Comparison of ENCODE assay signal across 7 mouse cellular contexts in genomic region chr7:143295356-143296000, GRCm38 (mm10).
DNase-seq lines count a peak whose midpoint lies in the region; ATAC-seq and TF ChIP-seq lines count a peak whose summit lies in the region.

No protein-coding gene starts in this region.

- H3K4me1 ChIP-seq in CH12.LX (ENCODE audit: control insufficient read depth in 1 of 2, insufficient read depth in 2 of 2) = peaks cover 1 to 21% of the 10 kb centered on the region in 2 experiments; a peak in 3 of 4 replicates
- H3K4me1 ChIP-seq in embryonic facial prominence, embryonic 15.5 days = peaks cover 24% of the 10 kb centered on the region
- no peaks in the 10 kb centered on the region for H3K4me1 ChIP-seq in hindbrain, embryonic 11.5 days (replicated peaks; ENCODE audit: control insufficient read depth, insufficient read depth, low read length)

- intact Hi-C loops in left cerebral cortex, postnatal 36 days (cut with DNase I) = no loop called here

- H3K36me3 ChIP-seq in CH12.LX (replicated peaks in 1 of 2; ENCODE audit: control insufficient read depth in 1 of 2, insufficient read depth in 1 of 2, low read length in 1 of 2) = peaks cover 6 to 10% of the 10 kb centered on the region in 2 experiments
- H3K36me3 ChIP-seq in embryonic facial prominence, embryonic 15.5 days = no peaks in the 10 kb centered on the region
- no peaks in the 10 kb centered on the region for H3K36me3 ChIP-seq in hindbrain, embryonic 11.5 days (ENCODE audit: control insufficient read depth, insufficient read depth, low read length)

- 49% methylated on average over 47 of the region's 47 CpGs for WGBS in embryonic facial prominence, embryonic 15.5 days
- 51% methylated on average over 47 of the region's 47 CpGs for WGBS in hindbrain, embryonic 11.5 days

- H3K27ac ChIP-seq in CH12.LX (ENCODE audit: insufficient read depth, low read depth) = peak overlapping the region; percentile 51
- H3K27ac ChIP-seq in embryonic facial prominence, embryonic 15.5 days (replicated peaks) = peak overlapping the region; percentile 85
- peak overlapping the region; percentile 37; the same call in 1 of the 2 replicates for H3K27ac ChIP-seq in hindbrain, embryonic 11.5 days (ENCODE audit: low read depth, low read length)

- in situ Hi-C loops in CH12.LX (cut with MboI; ENCODE audit: low pct_ligation_motif_present, low pct_unique_long_range_greater_than_20kb, low sequenced_read_pairs) = no loop called here

- no peak for TF ChIP-seq CTCF in CH12.LX (conservative IDR thresholded peaks at IDR 0.05 in 1 of 2, IDR thresholded peaks at IDR 0.05 in 1 of 2; ENCODE audit: low read depth in 2 of 2, low read length in 2 of 2)

- H3K79me2 ChIP-seq in CH12.LX (replicated peaks; ENCODE audit: control insufficient read depth, extremely low read depth, insufficient read depth, poor library complexity, severe bottlenecking) = peaks cover 45% of the 10 kb centered on the region

- H3K27me3 ChIP-seq in CH12.LX (replicated peaks) = no peaks in the 10 kb centered on the region
- H3K27me3 ChIP-seq in embryonic facial prominence, embryonic 15.5 days = no peaks in the 10 kb centered on the region
- no peaks in the 10 kb centered on the region for H3K27me3 ChIP-seq in hindbrain, embryonic 11.5 days (ENCODE audit: control insufficient read depth, insufficient read depth, low read length)

- ATAC-seq in embryonic facial prominence, embryonic 15.5 days (ENCODE audit: insufficient number of reproducible peaks, low FRiP score, low TSS enrichment, low read depth) = no peak
- ATAC-seq in hindbrain, embryonic 11.5 days (ENCODE audit: low FRiP score) = no peak
- peak; percentile 32 for ATAC-seq in megakaryocyte progenitor cell, adult 5-6 weeks (replicated peaks; ENCODE audit: poor library complexity)

- no peak overlapping the region; the same call in 1 of the 2 replicates for H3K4me2 ChIP-seq in CH12.LX (ENCODE audit: insufficient read depth, low read depth, poor library complexity, severe bottlenecking)
- peak overlapping the region; percentile 43 for H3K4me2 ChIP-seq in embryonic facial prominence, embryonic 15.5 days (replicated peaks)
- peak overlapping the region; percentile 28 for H3K4me2 ChIP-seq in hindbrain, embryonic 11.5 days (replicated peaks; ENCODE audit: low read depth, low read length)

- TF ChIP-seq EP300 in CH12.LX (IDR thresholded peaks at IDR 0.05; ENCODE audit: low read length) = no peak

- dilution Hi-C loops in CH12.LX (cut with MboI; ENCODE audit: extremely low pct_ligation_motif_present, extremely low pct_unique_long_range_greater_than_20kb, low sequenced_read_pairs) = no loop called here

- TF ChIP-seq RAD21 in CH12.LX (IDR thresholded peaks at IDR 0.05; ENCODE audit: low read depth, low read length) = no peak

- TF ChIP-seq POLR2A in CH12.LX (IDR thresholded peaks at IDR 0.05; ENCODE audit: low read depth, low read length) = no peak

- H3K9me3 ChIP-seq in CH12.LX (replicated peaks; ENCODE audit: low read length) = no peaks in the 10 kb centered on the region
- H3K9me3 ChIP-seq in embryonic facial prominence, embryonic 15.5 days (replicated peaks) = 0 out of 2 replicates have a peak, but pooled peaks cover 3% of the 10 kb centered on the region
- H3K9me3 ChIP-seq in hindbrain, embryonic 11.5 days (ENCODE audit: control insufficient read depth, low read length) = no peaks in the 10 kb centered on the region

- peak overlapping the region; percentile 70 to 86 (median 81) for H3K4me3 ChIP-seq in CH12.LX (replicated peaks in 1 of 3; ENCODE audit: low read depth in 2 of 3, low read length in 2 of 3, poor library complexity in 1 of 3)
- peak overlapping the region; percentile 58 for H3K4me3 ChIP-seq in embryonic facial prominence, embryonic 15.5 days (replicated peaks)
- H3K4me3 ChIP-seq in hindbrain, embryonic 11.5 days (ENCODE audit: low read depth, low read length) = peak overlapping the region; percentile 57

- DNase-seq in CH12.LX (ENCODE audit: extremely low read depth) = peak; percentile 24
- peak; percentile 64 for DNase-seq in adrenal gland, postnatal 10 days
- peak; percentile 60 for DNase-seq in hindbrain, embryonic 11.5 days (ENCODE audit: low spot score)
- peak; percentile 31 to 52 for DNase-seq in left cerebral cortex, postnatal 36 days (ENCODE audit: low spot score in 2 of 2)
- peak; percentile 23 for DNase-seq in spleen, adult 12 weeks (ENCODE audit: low spot score)

- H3K9ac ChIP-seq in CH12.LX (ENCODE audit: insufficient read depth, low read depth) = peak overlapping the region; percentile 78
- H3K9ac ChIP-seq in embryonic facial prominence, embryonic 15.5 days = peak overlapping the region; percentile 35
- peak overlapping the region; percentile 67 for H3K9ac ChIP-seq in hindbrain, embryonic 11.5 days (ENCODE audit: low read depth, low read length)

TF ChIP-seq in CH12.LX, 34 proteins besides CTCF, POLR2A, EP300 and RAD21:
- TF ChIP-seq KAT2A (IDR thresholded peaks at IDR 0.05; ENCODE audit: insufficient replicate concordance, low read length) = no peak
- TF ChIP-seq MAX (IDR thresholded peaks at IDR 0.05; ENCODE audit: low read length) = peak; percentile 23; the same call in 1 of the 2 replicates
